Mouse (Mus musculus) stomach, embryonic 15.5 days (tissue): ENCODE results near the gene Clcnka. TPM values are rescaled to one million over a fixed set of nuclear protein-coding genes. Genes with fewer than 3 reads are reported as not detected.

ENCODE experiments used
- ATAC-seq: fragments of 200-750 bp; cut with Nextera tagmentation; 2 replicates; pipeline ENCODE4 v1.8.0; 2017; ENCODE audit warnings: low read depth, moderate number of reproducible peaks, moderate TSS enrichment; ENCODE audit not compliant: insufficient read depth, low FRiP score
- H3K27ac ChIP-seq: fragments of 300-500 bp; sonication (generic); 2 replicates; pipeline ENCODE4 v1.5.1; 2015; ENCODE audit warnings: mild to moderate bottlenecking, inconsistent platforms
- H3K27me3 ChIP-seq: fragments of 300-500 bp; sonication (generic); replicated peaks from 2 replicates; pipeline ENCODE4 v1.6.1; 2015; ENCODE audit warnings: inconsistent platforms
- H3K36me3 ChIP-seq: fragments of 300-500 bp; sonication (generic); 2 replicates; pipeline ENCODE4 v1.6.1; 2015; ENCODE audit warnings: inconsistent platforms
- H3K4me1 ChIP-seq: fragments of 300-500 bp; sonication (generic); 2 replicates; pipeline ENCODE4 v1.6.1; 2015; ENCODE audit warnings: inconsistent platforms
- H3K4me2 ChIP-seq: fragments of 300-500 bp; sonication (generic); 2 replicates; pipeline ENCODE4 v1.6.1; 2015; ENCODE audit warnings: mild to moderate bottlenecking, inconsistent platforms
- H3K4me3 ChIP-seq: fragments of 300-500 bp; sonication (generic); replicated peaks from 2 replicates; pipeline ENCODE4 v1.5.1; 2015; ENCODE audit warnings: inconsistent platforms
- H3K9ac ChIP-seq: fragments of 300-500 bp; sonication (generic); 2 replicates; pipeline ENCODE4 v1.6.1; 2015; ENCODE audit warnings: inconsistent platforms
- H3K9me3 ChIP-seq: fragments of 300-500 bp; sonication (generic); 2 replicates; pipeline ENCODE4 v1.6.1; 2016; ENCODE audit warnings: inconsistent platforms
- WGBS: fragments of 180-500 bp; shearing (Covaris S2); methylation state at CpG from one replicate; pipeline ENCODE4 v1.1.7; 2015; 5-methylcytosine and 5-hydroxymethylcytosine counted together
- polyA plus RNA-seq: library from polyadenylated mRNA; unstranded; fragments of >200 nt; fragmentation: Nextera tagmentation; extraction: Ambion mirVana; gene quantifications from 2 replicates; pipeline ENCODE4 v1.2.1, GENCODE M21; 2015

Gene Clcnka
- polyA plus RNA-seq, 1 experiment from 2014 or later, result 0.21 TPM

GRCm38 (mm10) chr4:141420192-141420829 lies 21.8 kb upstream of the Clcnka start, which contains the start of gene Hspb7:
Gene Hspb7, plus strand, starts transcription at chr4:141420779.
- no peak for ATAC-seq
- 54% methylated on average over 9 of the region's 9 CpGs for WGBS
- H3K4me2 ChIP-seq, result peak within 1 kb of the TSS; percentile 41
- H3K9ac ChIP-seq, result no peak within 1 kb of the TSS
- H3K27ac ChIP-seq, result peak within 1 kb of the TSS; percentile 57; the same call in 1 of the 2 replicates
- 0 out of 2 replicates have a peak, but pooled peaks cover 3% of the 10 kb centered on the region for H3K27me3 ChIP-seq
- H3K4me1 ChIP-seq, result peaks cover 26% of the 10 kb centered on the region; the same call in 1 of the 2 replicates
- no peaks in the 10 kb centered on the region for H3K36me3 ChIP-seq
- H3K4me3 ChIP-seq, result peak within 1 kb of the TSS; percentile 26; the same call in 1 of the 2 replicates
- no peaks in the 10 kb centered on the region for H3K9me3 ChIP-seq

GRCm38 (mm10) chr4:141419398-141420191 lies 21.1 kb upstream of the Clcnka start:
- peaks cover 20% of the 10 kb centered on the region; the same call in 1 of the 2 replicates for H3K4me1 ChIP-seq
- no peak overlapping the region for H3K27ac ChIP-seq
- H3K9me3 ChIP-seq, result no peaks in the 10 kb centered on the region
- H3K4me2 ChIP-seq, result no peak overlapping the region
- ATAC-seq, result no peak
- no peak overlapping the region for H3K9ac ChIP-seq
- H3K36me3 ChIP-seq, result no peaks in the 10 kb centered on the region
- H3K27me3 ChIP-seq, result no peaks in the 10 kb centered on the region
- H3K4me3 ChIP-seq, result no peak overlapping the region
- WGBS, result 54% methylated on average over 27 of the region's 27 CpGs

DNA sequence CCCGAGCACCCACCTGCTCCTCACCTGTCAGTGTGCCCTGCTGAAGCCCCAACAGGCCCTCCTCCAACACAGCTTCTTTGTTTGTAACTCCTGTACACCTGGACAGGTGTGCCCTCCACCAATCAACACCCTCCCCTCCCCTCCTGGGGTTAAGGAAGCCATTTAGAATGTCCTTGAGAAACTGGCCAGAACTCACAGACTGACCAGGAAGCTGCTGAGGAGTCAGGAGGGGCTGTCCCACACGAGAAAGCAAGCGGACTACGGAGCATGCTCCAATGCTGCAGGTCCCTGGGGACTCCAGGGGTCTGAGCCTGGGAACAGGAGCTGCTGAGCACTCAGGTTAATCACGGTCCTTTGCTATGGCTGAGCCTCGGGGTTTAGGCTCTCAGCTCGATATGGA lies 17.4 kb upstream of the Clcnka start, which contains the start of gene Clcnkb:
TSS of gene Clcnkb (minus strand) at position 91 of the 400 bp plus-strand sequence.
- no peak for ATAC-seq
- Histone ChIP-seq H3K27ac (no peak within 1 kb of the TSS), H3K4me3 (no peak within 1 kb of the TSS), H3K9ac (no peak within 1 kb of the TSS), H3K9me3 (no peaks in the 10 kb centered on the region), H3K36me3 (no peaks in the 10 kb centered on the region), H3K4me2 (no peak within 1 kb of the TSS), H3K4me1 (peaks cover 11% of the 10 kb centered on the region; the same call in 1 of the 2 replicates), H3K27me3 (no peaks in the 10 kb centered on the region)
- 55% methylated on average over 7 of the region's 7 CpGs for WGBS

GRCm38 (mm10) chr4:141411430-141411992 lies 13.0 kb upstream of the Clcnka start:
- H3K27me3 ChIP-seq, result no peaks in the 10 kb centered on the region
- H3K4me1 ChIP-seq, result no peaks in the 10 kb centered on the region
- no peak overlapping the region for H3K27ac ChIP-seq
- H3K36me3 ChIP-seq, result no peaks in the 10 kb centered on the region
- 21% methylated on average over 22 of the region's 22 CpGs for WGBS
- H3K4me2 ChIP-seq, result no peak overlapping the region
- ATAC-seq, result no peak
- no peaks in the 10 kb centered on the region for H3K9me3 ChIP-seq
- H3K9ac ChIP-seq, result no peak overlapping the region
- H3K4me3 ChIP-seq, result no peak overlapping the region

GRCm38 (mm10) chr4:141408577-141408976 lies 10.1 kb upstream of the Clcnka start:
- Histone ChIP-seq H3K27me3 (no peaks in the 10 kb centered on the region), H3K27ac (no peak overlapping the region), H3K36me3 (no peaks in the 10 kb centered on the region), H3K4me2 (no peak overlapping the region), H3K4me3 (no peak overlapping the region), H3K4me1 (no peaks in the 10 kb centered on the region), H3K9me3 (no peaks in the 10 kb centered on the region), H3K9ac (no peak overlapping the region)
- ATAC-seq, result no peak
- WGBS, result 88% methylated on average over 3 of the region's 3 CpGs

DNA sequence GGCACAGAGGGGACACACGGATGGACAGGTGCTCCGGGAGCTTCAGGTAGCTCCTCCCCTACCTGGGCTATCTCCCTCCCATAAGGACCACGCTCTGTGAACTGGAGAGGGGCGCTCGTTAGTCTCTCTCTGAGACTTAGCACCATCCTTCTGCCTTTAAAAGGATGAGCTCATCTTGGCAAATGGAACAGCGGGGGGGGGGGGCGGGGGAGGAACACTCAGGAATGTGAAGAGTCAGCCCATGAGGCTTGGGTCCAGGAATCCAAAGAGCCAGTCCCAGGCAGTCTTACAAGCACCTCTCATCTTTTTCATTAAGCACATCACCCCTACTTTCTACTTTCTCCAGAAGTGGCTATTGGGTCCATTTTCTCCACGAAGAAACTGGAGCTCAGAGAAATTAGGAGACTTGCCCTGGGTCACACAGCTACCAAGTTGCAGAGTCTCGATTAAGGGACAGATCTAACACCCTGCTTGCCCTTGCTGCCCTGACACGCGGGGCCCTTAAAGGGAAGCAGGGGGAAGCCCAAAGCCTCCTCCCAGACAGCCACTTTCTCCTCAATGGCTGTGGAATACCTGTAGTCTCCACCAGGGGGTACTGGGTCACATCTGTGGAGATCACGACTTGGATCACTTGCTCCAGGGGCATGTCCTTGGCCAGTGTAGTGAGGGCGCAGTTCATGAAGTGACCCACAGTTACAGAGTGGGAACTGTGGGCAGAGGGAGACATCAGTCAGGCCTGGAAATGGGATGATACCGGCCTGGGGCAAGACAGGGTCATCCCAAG lies 8.2 kb upstream of the Clcnka start:
- no peaks in the 10 kb centered on the region for H3K27me3 ChIP-seq
- H3K9ac ChIP-seq, result no peak overlapping the region
- WGBS, result 41% methylated on average over 14 of the region's 14 CpGs
- no peak overlapping the region for H3K4me2 ChIP-seq
- H3K4me3 ChIP-seq, result no peak overlapping the region
- no peaks in the 10 kb centered on the region for H3K9me3 ChIP-seq
- ATAC-seq, result no peak
- no peak overlapping the region; the same call in 1 of the 2 replicates for H3K27ac ChIP-seq
- no peaks in the 10 kb centered on the region for H3K36me3 ChIP-seq
- H3K4me1 ChIP-seq, result no peaks in the 10 kb centered on the region

- H3K36me3 ChIP-seq, result no peaks in the 10 kb centered on the region
- no peak overlapping the region for H3K4me2 ChIP-seq
- H3K27ac ChIP-seq, result no peak overlapping the region
- no peaks in the 10 kb centered on the region for H3K4me1 ChIP-seq
- H3K27me3 ChIP-seq, result no peaks in the 10 kb centered on the region
- H3K9me3 ChIP-seq, result no peaks in the 10 kb centered on the region
- H3K9ac ChIP-seq, result no peak overlapping the region
- WGBS, result 86% methylated on average over 3 of the region's 3 CpGs
- no peak for ATAC-seq
- H3K4me3 ChIP-seq, result no peak overlapping the region
Observed at GRCm38 (mm10) chr4:141405314-141405622, 6.7 kb upstream of the Clcnka start.

- 10% methylated on average over 15 of the region's 15 CpGs for WGBS
- no peaks in the 10 kb centered on the region for H3K36me3 ChIP-seq
- no peak overlapping the region for H3K27ac ChIP-seq
- no peaks in the 10 kb centered on the region for H3K4me1 ChIP-seq
- H3K27me3 ChIP-seq, result no peaks in the 10 kb centered on the region
- no peak overlapping the region for H3K4me3 ChIP-seq
- peak; percentile 48 for ATAC-seq
- H3K9ac ChIP-seq, result no peak overlapping the region
- no peaks in the 10 kb centered on the region for H3K9me3 ChIP-seq
- H3K4me2 ChIP-seq, result peak overlapping the region; percentile 40
Observed at GRCm38 (mm10) chr4:141404518-141405313, 6.2 kb upstream of the Clcnka start.

DNA sequence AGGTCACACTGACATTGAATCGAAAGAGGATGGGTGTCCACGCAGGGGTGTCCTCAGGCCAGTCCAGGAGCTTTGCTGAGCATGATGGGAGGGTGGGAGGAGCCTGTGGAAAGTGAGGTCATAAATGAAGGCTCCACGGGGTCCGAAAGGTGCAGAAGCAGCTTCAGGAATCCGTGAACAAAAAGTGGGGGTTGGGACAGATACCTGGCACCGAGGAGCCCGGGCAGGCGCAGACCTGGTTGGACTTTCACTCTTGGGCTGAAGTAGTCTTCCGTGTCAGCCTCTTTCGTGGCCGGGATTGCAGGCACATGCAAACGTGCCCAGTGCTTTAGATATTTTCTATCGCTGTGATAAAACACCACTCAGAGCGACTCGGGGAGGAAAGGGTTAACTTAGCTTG lies 1.6 kb upstream of the Clcnka start:
- H3K36me3 ChIP-seq, result no peaks in the 10 kb centered on the region
- no peak overlapping the region for H3K9ac ChIP-seq
- H3K27ac ChIP-seq, result no peak overlapping the region
- H3K4me2 ChIP-seq, result no peak overlapping the region
- WGBS, result 85% methylated on average over 15 of the region's 15 CpGs
- H3K4me3 ChIP-seq, result no peak overlapping the region
- no peaks in the 10 kb centered on the region for H3K9me3 ChIP-seq
- no peaks in the 10 kb centered on the region for H3K4me1 ChIP-seq
- H3K27me3 ChIP-seq, result no peaks in the 10 kb centered on the region
- no peak for ATAC-seq

DNA sequence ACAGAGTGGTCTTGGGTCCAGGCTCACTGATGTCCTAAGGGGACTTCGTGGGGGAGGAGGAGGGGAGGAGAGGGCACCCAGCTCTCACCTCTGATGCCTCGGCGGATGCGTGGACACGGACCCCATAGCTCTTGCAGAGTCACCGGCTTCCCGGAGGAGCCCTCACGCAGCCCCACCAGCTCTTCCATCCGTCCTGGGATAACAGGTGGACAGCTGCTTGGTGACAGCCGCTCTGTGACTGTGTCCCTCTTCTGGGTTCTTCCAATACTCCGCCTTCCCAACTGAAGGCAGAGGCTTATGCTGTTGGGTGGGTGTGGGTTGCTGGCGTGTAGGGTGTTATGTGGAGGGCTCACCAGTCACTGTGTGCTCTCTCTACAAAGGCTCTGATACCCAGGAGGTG lies 663 bp downstream of the Clcnka start:
- 76% methylated on average over 12 of the region's 12 CpGs for WGBS
- no peaks in the 10 kb centered on the region for H3K27me3 ChIP-seq
- peaks cover 6% of the 10 kb centered on the region; the same call in 1 of the 2 replicates for H3K4me1 ChIP-seq
- no peaks in the 10 kb centered on the region for H3K9me3 ChIP-seq
- no peaks in the 10 kb centered on the region for H3K36me3 ChIP-seq
- no peak overlapping the region for H3K4me3 ChIP-seq
- H3K9ac ChIP-seq, result no peak overlapping the region
- no peak overlapping the region for H3K27ac ChIP-seq
- no peak overlapping the region for H3K4me2 ChIP-seq
- ATAC-seq, result no peak

GRCm38 (mm10) chr4:141394751-141395150 lies 3.8 kb downstream of the Clcnka start:
- Histone ChIP-seq H3K4me1 (peaks cover 6% of the 10 kb centered on the region; the same call in 1 of the 2 replicates), H3K9ac (no peak overlapping the region), H3K4me2 (peak overlapping the region; percentile 43), H3K36me3 (no peaks in the 10 kb centered on the region), H3K9me3 (no peaks in the 10 kb centered on the region), H3K27me3 (no peaks in the 10 kb centered on the region), H3K4me3 (0 out of 2 replicates have a peak overlapping the region, but pooled peaks have one; percentile 4), H3K27ac (no peak overlapping the region)
- no peak for ATAC-seq
- 15% methylated on average over 16 of the region's 16 CpGs for WGBS
